Mouse (Mus musculus) ES-Bruce4 (cell line): ENCODE results near the gene Ptges.

Experiments
- CTCF ChIP-seq: IDR thresholded peaks from one replicate; pipeline ENCODE4 v1.8.1; 2011; ENCODE audit warnings: low read depth, low read length
- POLR2A ChIP-seq: IDR thresholded peaks from one replicate; pipeline ENCODE4 v1.8.1; 2011; ENCODE audit warnings: low read length; ENCODE audit not compliant: insufficient read depth

- no peak for TF ChIP-seq CTCF
- TF ChIP-seq POLR2A, result no peak
These were observed 25.4 kb downstream of the Ptges start for GRCm38 (mm10) chr2:30904231-30904630.
